Mouse (Mus musculus) midbrain, embryonic 14.5 days (tissue): ENCODE measurements at regions not wholly inside any gene's neighbourhood (a gene's known extent, or its start where the extent isn't known, plus 50 kb on each side); places are given as distances from the start of the nearest gene placed in this dataset.

ENCODE experiments used
- ATAC-seq: fragments of 200-750 bp; cut with Nextera tagmentation; 2 replicates; pipeline ENCODE4 v1.8.0; 2017; ENCODE audit warnings: moderate number of reproducible peaks, moderate library complexity; ENCODE audit not compliant: low FRiP score, low TSS enrichment
- DNase-seq: peaks from one replicate; pipeline ENCODE4 v3.0.0-alpha.2; 2015
- H3K27ac ChIP-seq: fragments of 300-500 bp; sonication (generic); replicated peaks from 2 replicates; pipeline ENCODE4 v1.5.1; 2014; ENCODE audit warnings: mild to moderate bottlenecking, low read depth, low read length, moderate library complexity
- H3K27me3 ChIP-seq: fragments of 300-500 bp; sonication (generic); 2 replicates; pipeline ENCODE4 v1.6.1; 2014; ENCODE audit warnings: low read length, control low read depth, mixed read lengths; ENCODE audit not compliant: control insufficient read depth, insufficient read depth
- H3K36me3 ChIP-seq: fragments of 300-500 bp; sonication (generic); 2 replicates; pipeline ENCODE4 v1.6.1; 2014; ENCODE audit warnings: low read length, control low read depth; ENCODE audit not compliant: control insufficient read depth, insufficient read depth
- H3K4me1 ChIP-seq: fragments of 300-500 bp; sonication (generic); 2 replicates; pipeline ENCODE4 v1.6.1; 2014; ENCODE audit warnings: mild to moderate bottlenecking, antibody characterized with exemption, low read length, control low read depth; ENCODE audit not compliant: control insufficient read depth, insufficient read depth
- H3K4me2 ChIP-seq: fragments of 300-500 bp; sonication (generic); 2 replicates; pipeline ENCODE4 v1.6.1; 2014; ENCODE audit warnings: mild to moderate bottlenecking, low read length, moderate library complexity
- H3K4me3 ChIP-seq: fragments of 300-500 bp; sonication (generic); replicated peaks from 2 replicates; pipeline ENCODE4 v1.5.1; 2014; ENCODE audit warnings: low read depth, low read length
- H3K9ac ChIP-seq: fragments of 300-500 bp; sonication (generic); replicated peaks from 2 replicates; pipeline ENCODE4 v1.6.1; 2014; ENCODE audit warnings: mild to moderate bottlenecking, low read length, moderate library complexity
- H3K9me3 ChIP-seq: fragments of 300-500 bp; sonication (generic); 2 replicates; pipeline ENCODE4 v1.6.1; 2016; ENCODE audit warnings: low read length, control low read depth, mixed read lengths; ENCODE audit not compliant: control insufficient read depth
- WGBS: fragments of 180-500 bp; shearing (Covaris S2); extraction: QIAGEN DNeasy Blood & Tissue Kit; methylation state at CpG from one replicate; pipeline ENCODE4 v1.1.7; 2014; 5-methylcytosine and 5-hydroxymethylcytosine counted together

DNA sequence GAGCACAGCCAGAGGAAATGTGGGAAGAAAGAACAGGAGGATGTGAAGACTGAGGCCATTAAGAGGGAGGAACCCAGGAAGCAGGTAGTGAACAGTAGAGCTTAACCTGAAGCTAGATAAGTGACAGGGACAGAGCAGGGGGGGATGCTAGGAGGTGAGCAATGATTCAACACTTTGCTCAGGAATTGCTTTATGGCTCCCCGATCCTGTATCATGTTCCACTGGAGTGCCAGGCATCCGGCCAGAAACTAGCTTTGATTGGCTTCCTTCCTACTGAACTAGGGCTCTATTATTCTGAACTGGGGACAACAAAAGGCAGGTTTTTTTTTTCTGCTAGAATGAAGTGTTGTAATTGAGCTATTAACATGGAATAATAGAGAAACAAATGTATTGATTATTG lies 493.1 kb upstream of the Fat3 start:
- Histone ChIP-seq H3K9me3 (no peaks in the 10 kb centered on the region), H3K4me3 (no peak overlapping the region), H3K4me2 (no peak overlapping the region), H3K36me3 (no peaks in the 10 kb centered on the region), H3K27ac (no peak overlapping the region), H3K4me1 (no peaks in the 10 kb centered on the region), H3K27me3 (no peaks in the 10 kb centered on the region), H3K9ac (no peak overlapping the region)
- DNase-seq (no peak), ATAC-seq (no peak)
- 68% methylated on average over 2 of the region's 2 CpGs for WGBS

- ATAC-seq: peak; percentile 53; the same call in 1 of the 2 replicates
Observed at GRCm38 (mm10) chr9:16988114-16988513, 487.0 kb upstream of the Fat3 start.

DNA sequence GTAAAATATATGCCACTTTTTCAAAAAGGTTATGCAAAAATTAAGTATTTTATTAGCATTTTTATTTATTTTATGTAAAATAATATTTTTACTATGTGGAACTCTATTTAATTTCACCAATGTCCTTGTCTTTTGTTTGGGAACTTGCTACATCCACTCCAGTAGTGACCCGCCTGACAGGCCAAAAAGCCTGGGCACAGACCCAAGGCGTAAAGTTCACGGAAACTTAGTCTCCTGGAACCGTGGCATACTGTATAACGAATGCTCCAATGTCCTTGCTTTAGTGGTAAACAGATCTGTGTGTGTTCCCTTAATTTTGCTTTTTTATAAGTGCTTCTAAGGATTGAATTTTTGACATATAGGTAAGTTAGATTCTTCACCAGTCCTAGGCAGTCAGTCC lies 476.2 kb upstream of the Fat3 start:
- DNase-seq (no peak), ATAC-seq (no peak)
- Histone ChIP-seq H3K4me3 (no peak overlapping the region), H3K27me3 (no peaks in the 10 kb centered on the region), H3K9me3 (no peaks in the 10 kb centered on the region), H3K36me3 (no peaks in the 10 kb centered on the region), H3K27ac (no peak overlapping the region), H3K9ac (no peak overlapping the region), H3K4me2 (no peak overlapping the region), H3K4me1 (no peaks in the 10 kb centered on the region)
- WGBS: 91% methylated on average over 5 of the region's 5 CpGs

More at GRCm38 (mm10) chr9:16988114-16988513, 487.0 kb upstream of the Fat3 start:
- DNase-seq: peak; percentile 33
- H3K4me3 ChIP-seq: no peak overlapping the region
- no peaks in the 10 kb centered on the region for H3K9me3 ChIP-seq
- no peaks in the 10 kb centered on the region for H3K27me3 ChIP-seq
- 33% methylated on average over 3 of the region's 3 CpGs for WGBS
- H3K9ac ChIP-seq: no peak overlapping the region
- H3K4me1 ChIP-seq: no peaks in the 10 kb centered on the region
- no peak overlapping the region for H3K27ac ChIP-seq
- no peak overlapping the region for H3K4me2 ChIP-seq
- H3K36me3 ChIP-seq: no peaks in the 10 kb centered on the region

DNA sequence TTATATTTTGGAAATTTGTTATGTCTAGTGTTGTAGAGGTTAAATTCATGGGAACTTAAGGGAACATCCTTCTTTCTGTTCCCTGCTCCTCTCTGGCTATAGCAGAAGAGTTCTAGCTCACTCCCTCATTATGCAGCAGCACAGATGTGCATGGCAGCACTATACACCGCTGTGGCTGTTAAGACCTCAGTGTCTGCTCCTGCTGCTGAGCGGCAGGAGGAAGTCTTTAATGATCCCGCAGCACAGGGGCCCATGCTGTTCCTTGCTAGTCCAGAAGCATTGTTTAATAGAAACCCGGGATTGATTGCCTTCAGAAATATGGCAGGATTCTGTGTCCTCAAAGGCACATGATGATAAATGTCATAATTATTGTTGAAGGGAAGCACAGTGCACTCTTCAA lies 469.3 kb upstream of the Fat3 start:
- Histone ChIP-seq H3K4me2 (no peak overlapping the region), H3K4me1 (no peaks in the 10 kb centered on the region), H3K27me3 (no peaks in the 10 kb centered on the region), H3K4me3 (no peak overlapping the region), H3K9ac (no peak overlapping the region), H3K36me3 (no peaks in the 10 kb centered on the region), H3K9me3 (no peaks in the 10 kb centered on the region), H3K27ac (no peak overlapping the region)
- 35% methylated on average over 4 of the region's 4 CpGs for WGBS
- DNase-seq: peak; percentile 19
- ATAC-seq: no peak

DNA sequence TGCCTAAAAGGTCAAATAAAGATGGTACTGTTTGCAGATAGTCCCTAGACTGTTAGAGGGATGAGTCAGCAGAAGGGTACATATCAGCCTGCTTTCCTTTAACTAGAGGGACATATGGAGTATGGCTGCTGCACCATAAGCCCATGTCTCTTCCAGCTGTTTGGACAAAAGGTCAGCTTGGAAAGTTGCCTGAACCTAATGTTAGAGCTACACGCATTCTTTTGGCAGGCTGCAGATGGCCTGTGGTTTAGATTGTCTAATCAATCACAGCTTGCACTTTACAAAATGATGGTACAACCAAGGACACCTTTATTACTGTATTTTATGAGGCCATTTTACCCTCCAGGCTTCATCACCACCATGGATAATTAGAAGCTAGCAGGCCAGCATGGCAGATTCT lies 432.5 kb upstream of the Fat3 start:
- ATAC-seq (no peak), DNase-seq (no peak)
- H3K27ac ChIP-seq: no peak overlapping the region
- 77% methylated on average over 1 of the region's 1 CpGs for WGBS
- H3K4me2 ChIP-seq: no peak overlapping the region
- no peaks in the 10 kb centered on the region for H3K36me3 ChIP-seq
- no peaks in the 10 kb centered on the region for H3K4me1 ChIP-seq
- H3K9me3 ChIP-seq: no peaks in the 10 kb centered on the region
- no peak overlapping the region for H3K9ac ChIP-seq
- H3K4me3 ChIP-seq: no peak overlapping the region
- H3K27me3 ChIP-seq: no peaks in the 10 kb centered on the region

DNA sequence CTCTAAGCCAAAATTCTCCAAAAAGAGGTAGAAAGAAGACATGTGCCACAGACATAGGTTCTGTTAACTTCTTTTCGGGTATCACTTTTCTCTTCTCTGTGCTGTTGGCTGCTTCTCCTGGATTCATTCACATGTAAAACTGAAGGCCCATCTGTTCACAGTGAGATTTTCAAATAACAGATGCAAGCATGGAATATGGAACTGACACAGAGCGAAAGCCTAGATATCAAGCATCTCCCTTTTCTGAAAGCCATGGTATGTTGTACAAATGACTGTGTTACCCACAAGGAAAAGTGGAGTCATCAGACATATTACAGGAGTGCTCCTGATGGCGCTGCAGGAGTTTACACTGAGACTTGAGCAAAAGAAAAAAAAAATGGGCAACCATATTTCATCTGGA lies 430.5 kb upstream of the Fat3 start:
- H3K27ac ChIP-seq: no peak overlapping the region
- DNase-seq (no peak), ATAC-seq (no peak)
- H3K4me3 ChIP-seq: no peak overlapping the region
- H3K9me3 ChIP-seq: no peaks in the 10 kb centered on the region
- no peak overlapping the region for H3K9ac ChIP-seq
- WGBS: 87% methylated on average over 3 of the region's 3 CpGs
- no peaks in the 10 kb centered on the region for H3K27me3 ChIP-seq
- no peak overlapping the region for H3K4me2 ChIP-seq
- H3K36me3 ChIP-seq: no peaks in the 10 kb centered on the region
- H3K4me1 ChIP-seq: no peaks in the 10 kb centered on the region

- ATAC-seq: no peak
- H3K4me3 ChIP-seq: no peak overlapping the region
- no peak for DNase-seq
- no peaks in the 10 kb centered on the region for H3K9me3 ChIP-seq
- H3K27me3 ChIP-seq: no peaks in the 10 kb centered on the region
- H3K27ac ChIP-seq: no peak overlapping the region
- H3K4me2 ChIP-seq: no peak overlapping the region
- no peaks in the 10 kb centered on the region for H3K4me1 ChIP-seq
- no peak overlapping the region for H3K9ac ChIP-seq
- H3K36me3 ChIP-seq: no peaks in the 10 kb centered on the region
- WGBS: 80% methylated on average over 4 of the region's 4 CpGs
Observed at GRCm38 (mm10) chr9:16926315-16926984, 425.4 kb upstream of the Fat3 start.

GRCm38 (mm10) chr9:16925279-16925678 lies 424.2 kb upstream of the Fat3 start:
- no peaks in the 10 kb centered on the region for H3K4me1 ChIP-seq
- WGBS: 93% methylated on average over 2 of the region's 2 CpGs
- ATAC-seq: no peak

GRCm38 (mm10) chr9:16906155-16906554 lies 405.1 kb upstream of the Fat3 start:
- H3K36me3 ChIP-seq: no peaks in the 10 kb centered on the region
- H3K4me3 ChIP-seq: no peak overlapping the region
- H3K4me2 ChIP-seq: no peak overlapping the region
- H3K27me3 ChIP-seq: no peaks in the 10 kb centered on the region
- DNase-seq (no peak), ATAC-seq (no peak)
- no peaks in the 10 kb centered on the region for H3K4me1 ChIP-seq
- no peak overlapping the region for H3K27ac ChIP-seq
- no peaks in the 10 kb centered on the region for H3K9me3 ChIP-seq
- no peak overlapping the region for H3K9ac ChIP-seq

More at GRCm38 (mm10) chr9:16925279-16925678, 424.2 kb upstream of the Fat3 start:
- no peaks in the 10 kb centered on the region for H3K9me3 ChIP-seq
- H3K4me2 ChIP-seq: no peak overlapping the region
- no peak for DNase-seq
- no peak overlapping the region for H3K27ac ChIP-seq
- H3K9ac ChIP-seq: no peak overlapping the region
- H3K27me3 ChIP-seq: no peaks in the 10 kb centered on the region
- H3K4me3 ChIP-seq: no peak overlapping the region
- H3K36me3 ChIP-seq: no peaks in the 10 kb centered on the region
